8 mouse cellular contexts compared by ENCODE assay signal in genomic region chr19:40345684-40346083, GRCm38 (mm10).
A peak's percentile ranks its signal among the peaks of the same experiment; 100 is the strongest.
DNase-seq lines count a peak whose midpoint lies in the region; ATAC-seq and TF ChIP-seq lines count a peak whose summit lies in the region.

No protein-coding gene starts in this region.

- H3K9me3 ChIP-seq in hindbrain, embryonic 11.5 days (ENCODE audit: control insufficient read depth, low read length), result no peaks in the 10 kb centered on the region
- H3K9me3 ChIP-seq in hindbrain, embryonic 16.5 days (ENCODE audit: control insufficient read depth, low read length), result no peaks in the 10 kb centered on the region
- H3K9me3 ChIP-seq in E14TG2a.4 (ENCODE audit: low read length), result no peaks in the 10 kb centered on the region
- H3K9me3 ChIP-seq in heart, embryonic 15.5 days (replicated peaks), result no peaks in the 10 kb centered on the region

- H3K4me1 ChIP-seq in hindbrain, embryonic 11.5 days (replicated peaks; ENCODE audit: control insufficient read depth, insufficient read depth, low read length), result 0 out of 2 replicates have a peak, but pooled peaks cover 3% of the 10 kb centered on the region
- H3K4me1 ChIP-seq in hindbrain, embryonic 16.5 days (ENCODE audit: control insufficient read depth, insufficient read depth, low read depth, low read length), result peaks cover 29% of the 10 kb centered on the region
- peaks cover 40% of the 10 kb centered on the region for H3K4me1 ChIP-seq in E14TG2a.4 (replicated peaks; ENCODE audit: low read depth, low read length)
- H3K4me1 ChIP-seq in heart, embryonic 15.5 days (replicated peaks), result peaks cover 28% of the 10 kb centered on the region

- TF ChIP-seq CTCF in E14TG2a.4 (conservative IDR thresholded peaks at IDR 0.05; ENCODE audit: low read length), result peak; percentile 97

- ATAC-seq in hindbrain, embryonic 11.5 days (ENCODE audit: low FRiP score), result no peak
- ATAC-seq in hindbrain, embryonic 16.5 days, result no peak
- no peak for ATAC-seq in heart, embryonic 15.5 days (replicated peaks; ENCODE audit: insufficient number of reproducible peaks, insufficient read depth, low FRiP score, low read depth)
- peak; percentile 64; the same call in 1 of the 2 replicates for ATAC-seq in neutrophil, adult 5-6 weeks (ENCODE audit: extremely low read depth, insufficient number of reproducible peaks, low FRiP score, poor library complexity, severe bottlenecking)

- no peaks in the 10 kb centered on the region for H3K36me3 ChIP-seq in hindbrain, embryonic 11.5 days (ENCODE audit: control insufficient read depth, insufficient read depth, low read length)
- no peaks in the 10 kb centered on the region; the same call in 1 of the 2 replicates for H3K36me3 ChIP-seq in hindbrain, embryonic 16.5 days (ENCODE audit: control insufficient read depth, insufficient read depth, low read length)
- no peaks in the 10 kb centered on the region for H3K36me3 ChIP-seq in E14TG2a.4 (ENCODE audit: insufficient read depth, low read length)
- peaks cover 10% of the 10 kb centered on the region for H3K36me3 ChIP-seq in heart, embryonic 15.5 days

- DNase-seq in hindbrain, embryonic 11.5 days (ENCODE audit: low spot score), result peak; percentile 80
- peak; percentile 70 for DNase-seq in c-Kit-positive CD71-negative TER-119-negative erythroid progenitor cells, embryonic 14.5 days (ENCODE audit: low read depth)
- peak; percentile 55 to 56 for DNase-seq in layer of hippocampus, postnatal 10 days (ENCODE audit: low spot score in 2 of 2)
- DNase-seq in ovary, adult 18-20 months (ENCODE audit: low spot score), result no peak

- no peak overlapping the region for H3K4me2 ChIP-seq in hindbrain, embryonic 11.5 days (replicated peaks; ENCODE audit: low read depth, low read length)
- no peak overlapping the region for H3K4me2 ChIP-seq in hindbrain, embryonic 16.5 days (ENCODE audit: low read length)
- no peak overlapping the region for H3K4me2 ChIP-seq in heart, embryonic 15.5 days

- no peak overlapping the region for H3K4me3 ChIP-seq in hindbrain, embryonic 11.5 days (ENCODE audit: low read depth, low read length)
- H3K4me3 ChIP-seq in hindbrain, embryonic 16.5 days (ENCODE audit: low read length), result no peak overlapping the region
- H3K4me3 ChIP-seq in E14TG2a.4 (replicated peaks; ENCODE audit: low read length), result no peak overlapping the region
- no peak overlapping the region for H3K4me3 ChIP-seq in heart, embryonic 15.5 days

- H3K27ac ChIP-seq in hindbrain, embryonic 11.5 days (ENCODE audit: low read depth, low read length), result no peak overlapping the region
- no peak overlapping the region for H3K27ac ChIP-seq in hindbrain, embryonic 16.5 days (ENCODE audit: low read depth, low read length)
- H3K27ac ChIP-seq in heart, embryonic 15.5 days, result peak overlapping the region; percentile 78

- no peaks in the 10 kb centered on the region for H3K27me3 ChIP-seq in hindbrain, embryonic 11.5 days (ENCODE audit: control insufficient read depth, insufficient read depth, low read length)
- no peaks in the 10 kb centered on the region for H3K27me3 ChIP-seq in hindbrain, embryonic 16.5 days (replicated peaks; ENCODE audit: control insufficient read depth, insufficient read depth, low read length)
- H3K27me3 ChIP-seq in E14TG2a.4 (ENCODE audit: insufficient read depth, low read length), result no peaks in the 10 kb centered on the region
- H3K27me3 ChIP-seq in heart, embryonic 15.5 days, result no peaks in the 10 kb centered on the region

- WGBS in hindbrain, embryonic 11.5 days, result 13% methylated on average over 5 of the region's 5 CpGs
- WGBS in hindbrain, embryonic 16.5 days, result 14% methylated on average over 5 of the region's 5 CpGs
- 24% methylated on average over 5 of the region's 5 CpGs for WGBS in heart, embryonic 15.5 days

- H3K9ac ChIP-seq in hindbrain, embryonic 11.5 days (ENCODE audit: low read depth, low read length), result no peak overlapping the region
- H3K9ac ChIP-seq in hindbrain, embryonic 16.5 days (ENCODE audit: low read depth, low read length), result no peak overlapping the region
- no peak overlapping the region for H3K9ac ChIP-seq in heart, embryonic 15.5 days
